Mouse (Mus musculus): ENCODE results near the gene Ifi204. TPM values are rescaled to one million over a fixed set of nuclear protein-coding genes. Genes with fewer than 3 reads are reported as not detected.
A peak's percentile ranks its signal among the peaks of the same experiment; 100 is the strongest.
"Not testable (repeated sequence)": the region's sequence is repeated elsewhere in the genome, so short reads cannot be mapped to it uniquely, and the experiment has no call there.

Gene Ifi204
- 1 to 10 TPM; 2.0 to 2.5 TPM for total RNA-seq (2021)
- long read RNA-seq, experiment 1, partial matches to known transcripts = 0 of 3 reads
- long read RNA-seq, experiment 1, other reads (novel, unspliced or antisense) = 0 of 3 reads
- long read RNA-seq, experiment 2 = 0 reads

- intact Hi-C loops (cut with DNase I) = not testable (repeated sequence)
Measured at GRCm38 (mm10) chr1:173766848-173767617, at the start of gene Ifi204. TSS of gene Ifi204 (minus strand) at chr1:173766943.

GRCm38 (mm10) chr1:173809294-173809693 lies 42.6 kb upstream of the Ifi204 start:
- DNase-seq; intact Hi-C loops (cut with DNase I): not testable (repeated sequence)

More at GRCm38 (mm10) chr1:173766848-173767617, at the start of gene Ifi204:
- DNase-seq = peak; percentile 33 to 36

GRCm38 (mm10) chr1:173802689-173803281 lies 36.0 kb upstream of the Ifi204 start:
- intact Hi-C loops (cut with DNase I) = not testable (repeated sequence)
- DNase-seq = peak; percentile 3 to 9

- intact Hi-C loops (cut with DNase I); DNase-seq: not testable (repeated sequence)
Measured at GRCm38 (mm10) chr1:173802207-173802606, 35.5 kb upstream of the Ifi204 start.

GRCm38 (mm10) chr1:173801791-173802190 lies 35.0 kb upstream of the Ifi204 start:
- DNase-seq; intact Hi-C loops (cut with DNase I): not testable (repeated sequence)

- DNase-seq; intact Hi-C loops (cut with DNase I): not testable (repeated sequence)
Measured at GRCm38 (mm10) chr1:173773457-173773856, 6.7 kb upstream of the Ifi204 start.

- intact Hi-C loops (cut with DNase I); DNase-seq: not testable (repeated sequence)
Measured at GRCm38 (mm10) chr1:173760032-173760431, 6.7 kb downstream of the Ifi204 start.

- intact Hi-C loops (cut with DNase I) = no loop called here
- DNase-seq = no peak
Measured at GRCm38 (mm10) chr1:173742262-173742661, 24.5 kb downstream of the Ifi204 start.

DNA sequence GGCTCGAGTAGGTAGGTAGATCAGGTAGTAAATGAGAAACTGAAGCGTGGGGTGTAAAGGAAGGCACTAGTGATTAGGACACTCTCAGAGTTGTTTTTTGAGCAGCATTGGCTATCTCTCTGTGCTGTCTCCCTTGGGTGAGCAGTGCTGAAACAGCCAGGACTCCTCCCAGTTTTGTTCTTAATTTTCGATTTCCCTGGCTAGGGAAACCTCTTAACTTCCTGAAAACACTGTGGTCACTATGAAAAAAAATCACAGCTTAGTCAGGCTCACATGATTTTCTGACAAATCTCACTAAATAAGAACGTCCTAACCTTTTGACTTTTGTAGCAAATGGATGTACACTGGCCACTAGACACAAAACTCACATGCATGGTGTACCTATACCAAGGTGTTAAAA lies 25.1 kb downstream of the Ifi204 start, which contains the start of gene Ifi207:
Gene Ifi207 (minus strand): TSS at position 92 of the 400 bp plus-strand sequence.
- DNase-seq = peak in 1 of 2 experiments; percentile 8
- intact Hi-C loops (cut with DNase I) = no loop called here

- intact Hi-C loops (cut with DNase I) = no loop called here
- DNase-seq = no peak
Measured at GRCm38 (mm10) chr1:173740537-173740936, 26.2 kb downstream of the Ifi204 start.

GRCm38 (mm10) chr1:173736986-173737385 lies 29.8 kb downstream of the Ifi204 start:
- DNase-seq = no peak
- intact Hi-C loops (cut with DNase I) = no loop called here

- intact Hi-C loops (cut with DNase I); DNase-seq: not testable (repeated sequence)
Measured at GRCm38 (mm10) chr1:173735015-173735414, 31.7 kb downstream of the Ifi204 start.

DNA sequence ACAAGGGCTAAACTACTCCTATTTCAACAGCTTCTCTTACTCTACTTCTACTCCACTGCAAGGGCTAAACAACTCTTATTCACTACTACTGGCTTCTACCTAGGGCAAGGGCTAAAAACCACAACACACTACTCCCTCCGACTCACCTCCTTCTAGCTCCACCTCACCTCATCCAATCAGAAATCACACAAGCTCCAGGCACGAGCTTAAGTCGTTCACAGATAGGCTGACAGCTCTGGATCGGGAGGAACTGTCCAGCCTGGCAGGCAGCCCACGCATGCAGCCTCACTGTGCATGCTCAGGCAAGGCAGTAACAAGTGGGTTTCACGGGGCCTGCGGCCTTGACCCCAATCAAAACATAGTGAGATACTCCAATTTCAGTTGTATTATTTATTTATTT lies 33.5 kb downstream of the Ifi204 start:
- DNase-seq = peak in 1 of 2 experiments; percentile 16
- intact Hi-C loops (cut with DNase I) = no loop called here

Other genes with a start within 250 kb of the Ifi204 start
- not detected for gene Ifi214, start 231.0 kb downstream of the Ifi204 start, total RNA-seq (2021)
- under 1 TPM in 1 of 2 experiments, not detected in 1; 0.39 TPM for gene Ifi213, start 167.7 kb downstream of the Ifi204 start, total RNA-seq (2021)
- under 1 TPM; 0.22 to 0.59 TPM for gene Ifi209, start 136.0 kb downstream of the Ifi204 start, total RNA-seq (2021)
- under 1 TPM in 1 of 2 experiments, not detected in 1; 0.32 TPM for gene Ifi208, start 93.3 kb downstream of the Ifi204 start, total RNA-seq (2021)
- gene Ifi207, start 25.2 kb downstream of the Ifi204 start, total RNA-seq (2021) = 1 to 10 TPM; 2.6 to 3.0 TPM
- gene Ifi211, start 146.1 kb upstream of the Ifi204 start, total RNA-seq (2021) = 1 to 10 TPM in 1 of 2 experiments, under 1 TPM in 1; 0.86 to 1.6 TPM
- 10 to 100 TPM; 14.9 to 16.9 TPM for gene Mndal, start 175.5 kb upstream of the Ifi204 start, total RNA-seq (2021)
- 10 to 100 TPM; 12.4 to 15.4 TPM for gene Ifi203, start 175.7 kb upstream of the Ifi204 start, total RNA-seq (2021)
- gene Ifi202b, start 215.8 kb upstream of the Ifi204 start, total RNA-seq (2021) = not detected

All from heart, postnatal 14 days (tissue).